Mouse (Mus musculus) neural tube, embryonic 10.5 days (tissue): ENCODE measurements around the gene Jakmip3.
A peak's percentile ranks its signal among the peaks of the same experiment; 100 is the strongest.

Source experiments
- DNase-seq: peaks from one replicate; pipeline ENCODE4 v3.0.0-alpha.2; 2017; ENCODE audit warnings: low spot score; ENCODE audit errors: extremely low spot score

Jakmip3 gene

DNA sequence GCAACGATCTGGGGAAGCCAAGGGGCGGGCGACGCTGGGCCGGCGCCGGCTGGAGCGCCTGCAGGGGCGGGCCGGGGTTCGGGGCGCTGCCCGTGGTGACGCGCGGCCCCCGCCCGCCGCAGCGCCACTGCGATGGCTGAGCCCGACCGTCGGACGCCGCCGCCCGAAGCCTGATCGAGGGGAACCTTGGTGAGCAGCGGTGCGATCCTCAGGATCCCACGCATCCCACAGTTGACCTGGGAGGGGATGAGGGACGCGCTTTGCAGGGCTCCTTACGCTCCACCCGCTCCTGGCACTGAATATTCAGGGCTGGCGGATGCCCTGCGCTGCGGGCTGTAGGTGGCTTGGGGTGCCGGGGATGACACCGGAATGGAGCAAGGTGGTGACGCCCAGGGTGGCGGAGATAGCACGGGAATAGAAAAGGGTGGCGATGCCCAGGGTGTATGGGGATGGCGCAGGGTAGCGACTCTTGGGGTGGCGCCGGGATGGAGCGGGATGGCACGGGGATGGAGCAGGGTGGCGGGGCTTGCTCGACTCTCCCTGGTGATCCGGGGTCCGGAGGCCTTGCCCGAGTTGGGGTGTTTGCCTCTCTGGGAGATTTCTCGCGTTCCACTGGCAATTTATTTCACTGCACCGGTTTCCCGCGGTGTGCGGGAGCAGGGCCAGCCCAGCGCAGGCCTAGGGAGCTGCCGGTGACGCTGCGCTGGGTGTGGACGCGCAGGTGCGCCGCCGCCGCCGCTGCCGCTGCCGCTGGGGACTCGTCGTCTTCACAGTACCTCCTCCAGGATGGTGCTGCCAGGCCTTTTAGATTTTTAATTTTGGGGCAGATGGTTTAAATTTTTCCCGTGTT is at the start of gene Jakmip3:
Gene Jakmip3, plus strand, starts transcription at position 119 of the 850 bp plus-strand sequence.
- DNase-seq: peak; percentile 46

DNA sequence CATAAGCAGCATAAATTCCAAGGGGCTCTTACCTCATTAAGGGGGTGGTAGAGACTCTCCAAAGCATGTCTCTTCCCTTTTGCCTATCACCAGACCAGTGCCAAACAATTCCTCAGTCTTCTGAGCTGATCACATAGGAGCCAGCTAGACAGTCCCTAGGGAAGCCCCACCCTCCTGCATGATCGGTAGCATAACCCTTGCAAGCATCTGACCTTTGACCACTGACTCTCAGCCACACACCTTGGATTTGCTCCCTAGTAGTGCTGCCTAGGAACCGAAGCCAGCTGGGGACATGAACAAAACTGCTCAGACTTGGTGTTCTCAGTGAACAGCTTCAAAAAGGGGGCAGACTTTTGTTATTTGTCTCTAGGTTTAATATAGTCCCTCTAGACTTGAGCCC is 42.4 kb upstream of the Jakmip3 start:
- DNase-seq: no peak

DNA sequence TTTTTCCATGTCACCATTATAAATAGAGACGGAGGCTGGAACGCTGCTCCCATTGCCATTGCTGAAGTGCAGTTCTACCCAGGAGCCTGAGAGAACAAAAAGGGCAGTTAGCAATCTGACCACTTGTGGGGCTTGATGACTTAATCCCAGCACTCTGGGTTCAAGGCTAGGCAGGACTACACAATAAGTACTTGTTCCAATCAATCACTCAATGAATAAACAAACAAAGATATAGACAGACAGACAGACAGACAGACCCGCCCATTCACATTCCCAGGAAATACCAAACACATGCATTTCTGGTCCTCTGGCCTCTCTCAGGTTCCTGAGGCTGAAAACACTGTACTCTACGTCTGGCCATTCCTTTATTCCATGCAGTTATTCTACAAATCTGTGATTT is 41.8 kb upstream of the Jakmip3 start:
- DNase-seq: no peak

DNA sequence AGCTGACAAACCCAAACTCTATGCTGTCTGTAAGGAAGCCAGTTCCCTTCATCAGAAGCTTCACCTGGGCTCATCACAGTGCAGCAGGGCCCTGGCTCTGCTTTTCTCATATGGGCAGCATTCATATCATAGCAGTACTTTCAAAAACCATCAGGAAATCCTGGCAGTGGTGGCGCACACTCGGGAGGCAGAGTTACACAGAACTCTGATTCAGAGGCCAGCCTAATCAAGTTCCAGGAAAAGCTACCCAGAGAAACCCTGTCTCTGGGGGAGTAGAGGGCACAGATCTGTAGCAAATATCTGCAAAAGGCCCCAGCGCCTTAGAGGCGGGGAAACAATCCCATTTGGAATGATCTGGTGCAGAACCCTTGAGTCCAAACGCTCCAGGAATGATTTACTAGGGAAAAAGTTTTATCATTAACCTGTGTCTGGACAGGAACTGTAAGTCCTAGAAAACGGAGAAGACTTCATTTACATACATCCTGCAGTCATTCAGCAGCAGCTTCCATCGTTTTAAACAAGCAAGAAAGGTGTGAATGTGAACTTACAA is 36.6 kb upstream of the Jakmip3 start:
- no peak for DNase-seq

- DNase-seq: no peak
Observed at GRCm38 (mm10) chr7:138906441-138906840, 34.1 kb upstream of the Jakmip3 start.

- peak; percentile 41 for DNase-seq
Observed at GRCm38 (mm10) chr7:138907043-138907442, 33.5 kb upstream of the Jakmip3 start.

- DNase-seq: no peak
Observed at GRCm38 (mm10) chr7:138907976-138908375, 32.6 kb upstream of the Jakmip3 start.

DNA sequence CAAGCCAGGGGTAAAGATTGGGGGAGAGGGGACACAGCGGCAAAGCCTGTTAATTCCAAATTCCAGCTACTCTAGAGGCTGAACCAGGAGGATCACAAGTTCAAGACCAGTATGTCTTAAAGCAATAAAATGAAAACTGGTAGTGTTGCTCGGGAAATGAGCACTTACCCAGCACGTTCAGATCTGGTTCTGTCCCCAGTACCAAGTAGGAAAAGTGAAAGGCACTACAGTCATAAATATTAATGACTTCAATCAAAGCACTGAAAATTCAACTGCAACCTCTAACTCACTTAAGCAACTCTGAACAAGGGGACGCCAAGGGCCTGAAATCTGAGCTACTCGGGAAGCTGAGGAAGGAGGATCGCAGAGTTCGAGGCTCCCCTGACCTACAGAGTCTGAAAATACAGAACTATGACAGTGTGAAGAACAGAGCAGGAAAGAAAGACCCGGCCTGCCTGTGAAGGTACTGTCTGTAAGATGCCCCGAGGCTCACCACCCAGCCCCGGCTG is 31.7 kb upstream of the Jakmip3 start:
- no peak for DNase-seq

DNA sequence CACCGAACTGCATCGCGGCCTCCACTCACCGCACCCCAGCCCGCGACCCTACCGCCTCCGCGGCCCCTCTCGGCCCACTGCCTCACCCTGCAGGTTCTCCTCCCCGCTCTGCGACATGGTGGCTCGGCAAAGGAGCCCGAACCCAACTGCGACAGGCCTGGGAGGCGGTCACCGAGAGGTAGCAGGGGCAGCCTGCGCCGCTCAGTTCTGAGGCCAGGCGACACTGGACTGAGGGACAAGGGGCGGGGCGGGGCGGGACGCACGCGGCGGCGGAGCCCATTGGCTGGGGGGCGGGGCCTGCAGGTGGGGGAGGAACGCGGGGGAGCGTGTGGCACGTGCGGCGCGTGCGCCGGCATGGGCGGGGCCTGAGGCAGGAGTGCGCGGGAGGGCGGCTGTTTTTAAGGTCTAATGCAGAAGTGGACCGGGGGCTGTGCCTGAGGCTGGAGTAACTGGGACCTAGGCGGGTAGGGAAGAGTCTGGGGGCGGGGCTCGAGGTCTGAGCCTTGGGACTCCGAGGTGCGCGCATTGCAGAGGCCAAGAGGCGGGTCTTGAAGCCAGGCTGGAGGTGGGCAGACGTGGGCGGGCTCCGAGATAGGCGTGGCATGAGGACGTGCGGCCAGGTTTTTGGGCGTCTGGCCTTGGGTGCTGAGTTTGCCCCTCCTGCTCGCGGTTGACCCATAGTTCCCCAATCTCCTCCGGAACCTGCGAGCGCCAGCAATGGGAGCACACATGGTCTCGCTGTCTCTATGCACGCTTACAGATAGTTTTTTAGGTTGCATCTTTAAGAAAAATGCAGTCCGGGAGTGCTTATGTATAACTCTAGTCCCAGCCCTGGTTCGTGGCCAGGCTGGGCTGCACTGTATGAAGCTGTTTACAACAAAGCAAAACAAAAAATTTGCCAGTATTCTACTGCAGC is 31.0 kb upstream of the Jakmip3 start, which contains the start of gene Bnip3:
Gene Bnip3, minus strand, starts transcription at position 243 of the 916 bp plus-strand sequence.
- peak; percentile 94 for DNase-seq

- no peak for DNase-seq
Observed at GRCm38 (mm10) chr7:138910193-138910562, 30.4 kb upstream of the Jakmip3 start.

DNA sequence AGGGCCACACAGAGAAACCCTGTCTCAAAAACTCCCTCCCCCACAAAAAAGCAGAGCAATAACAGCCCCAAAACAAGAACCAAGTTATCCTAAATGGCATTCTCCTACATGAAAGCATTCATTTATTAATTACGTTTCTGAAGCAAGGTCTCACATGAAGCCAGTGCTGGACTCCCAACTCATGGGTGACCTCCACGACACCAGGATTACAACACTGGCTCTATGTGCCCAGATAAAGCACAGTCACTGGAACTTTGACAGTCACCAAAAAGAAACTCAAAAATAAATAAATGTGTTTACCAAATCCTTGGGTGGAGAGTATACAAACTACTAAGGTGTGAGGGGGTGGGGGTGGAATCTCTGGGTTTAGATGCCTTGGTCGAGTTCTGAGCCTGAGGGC is 26.9 kb upstream of the Jakmip3 start:
- DNase-seq: no peak

DNA sequence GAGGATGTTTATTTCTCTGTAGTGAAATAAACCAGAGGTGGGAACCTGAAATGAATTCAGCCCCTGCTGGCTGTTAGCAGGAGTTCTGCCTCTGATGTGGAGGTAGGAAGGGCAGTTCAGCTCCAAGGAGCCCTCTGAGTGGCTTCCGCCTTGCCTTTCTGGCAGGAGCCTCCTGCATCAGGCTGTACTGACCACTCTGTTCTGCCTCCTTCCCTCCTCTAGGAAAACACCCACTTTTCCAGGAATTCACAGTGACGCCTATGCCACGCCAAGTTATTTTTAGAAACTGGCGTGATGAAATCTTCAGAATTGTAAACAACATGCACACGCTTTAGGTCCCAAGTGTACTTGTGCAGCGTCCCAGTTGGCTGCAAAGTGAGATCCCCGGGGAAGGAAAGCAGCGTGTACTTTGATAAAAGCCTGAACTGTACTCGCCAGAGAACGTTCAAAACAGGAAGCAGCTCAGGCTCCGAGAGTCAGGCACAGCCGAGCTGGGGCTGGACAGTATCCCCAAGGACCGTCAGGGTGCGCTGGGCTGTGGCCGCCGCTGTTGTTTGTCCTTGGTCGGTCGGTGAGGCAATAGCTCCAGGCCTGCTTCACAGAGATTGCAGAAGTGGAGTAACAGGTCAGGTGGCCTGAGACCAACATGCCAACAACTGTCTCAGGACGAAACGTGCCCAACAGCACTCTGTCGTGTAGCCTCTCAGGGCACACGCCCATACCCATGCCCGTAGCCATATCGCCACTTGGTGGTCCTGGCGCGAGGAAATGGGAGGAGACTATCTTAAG is 21.2 kb upstream of the Jakmip3 start:
- DNase-seq: peak; percentile 44

- no peak for DNase-seq
Observed at GRCm38 (mm10) chr7:138921611-138922010, 18.9 kb upstream of the Jakmip3 start.

- no peak for DNase-seq
Observed at GRCm38 (mm10) chr7:138923756-138924425, 16.6 kb upstream of the Jakmip3 start.

DNA sequence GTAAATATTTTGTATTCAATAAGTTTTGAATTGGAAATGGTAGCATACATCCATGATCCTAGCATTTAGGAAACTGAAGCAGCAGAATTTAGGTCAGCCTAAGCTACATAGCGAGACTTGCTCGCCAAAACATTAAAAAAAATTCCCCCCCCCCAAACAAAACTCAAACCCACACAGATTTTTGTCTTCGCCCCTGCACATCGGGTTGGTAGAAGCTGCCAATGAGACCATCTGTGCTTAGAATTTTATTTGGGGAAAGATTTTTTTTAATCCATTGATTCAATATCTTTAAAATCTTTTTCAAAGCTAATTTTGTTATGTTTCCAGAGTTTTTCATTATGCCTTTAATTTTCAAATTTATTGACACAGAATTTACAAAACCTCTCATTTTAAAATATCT is 12.1 kb upstream of the Jakmip3 start:
- no peak for DNase-seq

GRCm38 (mm10) chr7:138934523-138934922 is 6.0 kb upstream of the Jakmip3 start:
- DNase-seq: no peak

GRCm38 (mm10) chr7:138938991-138939390 is 1.5 kb upstream of the Jakmip3 start:
- DNase-seq: no peak

GRCm38 (mm10) chr7:138940256-138940611 is 296 bp upstream of the Jakmip3 start:
- peak; percentile 40 for DNase-seq

GRCm38 (mm10) chr7:138941571-138941970 is 1.0 kb downstream of the Jakmip3 start:
- no peak for DNase-seq

GRCm38 (mm10) chr7:138942301-138942700 is 1.8 kb downstream of the Jakmip3 start:
- no peak for DNase-seq
